Mouse (Mus musculus) frontal cortex, postnatal 36 days (tissue): ENCODE results near the gene Wipf3.

Experiments
- DNase-seq, 2 experiments: peaks; one replicate each; pipeline ENCODE4 v3.0.0; 2022; ENCODE audit warnings: low spot score in 2 of 2

The Wipf3 gene

DNA sequence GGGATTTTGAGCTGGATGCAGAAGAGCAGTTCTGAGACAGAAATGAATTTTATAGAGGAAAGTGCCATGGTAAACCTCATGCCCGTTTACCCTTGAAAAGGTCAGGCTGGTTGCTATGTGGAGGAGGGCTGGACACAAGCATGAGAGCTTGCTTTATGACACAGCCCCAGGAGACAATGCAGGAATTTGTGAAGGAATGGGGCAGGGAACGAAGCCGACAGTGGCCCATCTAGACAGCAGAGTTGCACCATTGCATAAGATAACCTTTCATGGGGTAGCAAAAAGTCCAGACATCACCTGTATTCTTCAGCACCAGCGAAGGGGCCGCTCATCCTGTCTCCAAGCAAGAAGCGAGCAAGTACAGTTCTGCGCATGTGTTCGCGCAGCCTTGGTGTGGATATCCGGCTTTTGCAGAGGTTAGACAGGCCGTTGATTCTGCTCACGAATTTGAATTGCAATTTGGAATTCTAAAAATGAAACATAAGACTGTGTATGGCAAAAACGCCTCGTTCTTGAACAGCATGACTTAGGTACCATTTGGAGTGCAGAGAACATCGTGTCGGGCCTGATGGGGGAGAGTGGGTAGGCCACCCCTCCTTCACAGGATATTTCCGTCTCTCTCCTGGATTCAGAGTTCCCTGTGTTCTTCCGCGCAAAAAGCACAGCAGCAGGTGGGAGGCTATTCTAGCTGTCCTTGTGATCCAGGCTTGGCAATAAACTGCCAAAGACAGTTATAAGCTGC is 46.7 kb downstream of the Wipf3 start:
- DNase-seq: peak; percentile 74 to 75

DNA sequence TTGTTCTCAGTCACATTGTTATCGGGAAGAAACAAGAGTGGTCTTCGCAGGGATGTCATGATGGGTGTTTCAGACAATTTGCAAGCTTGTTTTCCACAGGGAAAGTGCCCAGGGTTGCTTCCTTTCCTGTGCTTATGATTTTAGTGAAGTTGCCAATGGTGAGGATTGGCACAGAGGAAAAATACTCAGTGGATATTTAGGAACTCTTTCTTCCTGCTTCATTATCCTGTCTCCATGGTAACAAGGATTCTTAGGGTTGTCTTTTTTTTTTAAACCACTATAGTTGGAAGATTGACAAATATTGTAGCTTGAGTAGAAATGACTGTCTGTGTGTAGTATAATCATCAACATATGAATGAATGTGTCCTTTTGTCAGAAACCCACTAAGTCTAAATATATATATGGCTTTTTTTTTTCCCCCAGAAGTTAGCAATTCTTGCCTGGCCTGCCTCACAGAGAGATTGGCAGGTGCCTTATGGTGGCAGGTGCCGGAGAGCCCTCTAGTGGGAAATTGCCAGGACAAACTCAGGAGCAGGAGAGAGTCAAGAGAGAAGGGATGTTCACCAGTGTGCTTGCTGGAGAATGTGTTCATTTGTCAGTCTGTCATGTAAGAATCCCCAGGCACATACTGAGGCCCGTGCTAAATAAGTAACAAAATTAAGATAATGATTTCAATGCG is 49.4 kb downstream of the Wipf3 start:
- no peak for DNase-seq

DNA sequence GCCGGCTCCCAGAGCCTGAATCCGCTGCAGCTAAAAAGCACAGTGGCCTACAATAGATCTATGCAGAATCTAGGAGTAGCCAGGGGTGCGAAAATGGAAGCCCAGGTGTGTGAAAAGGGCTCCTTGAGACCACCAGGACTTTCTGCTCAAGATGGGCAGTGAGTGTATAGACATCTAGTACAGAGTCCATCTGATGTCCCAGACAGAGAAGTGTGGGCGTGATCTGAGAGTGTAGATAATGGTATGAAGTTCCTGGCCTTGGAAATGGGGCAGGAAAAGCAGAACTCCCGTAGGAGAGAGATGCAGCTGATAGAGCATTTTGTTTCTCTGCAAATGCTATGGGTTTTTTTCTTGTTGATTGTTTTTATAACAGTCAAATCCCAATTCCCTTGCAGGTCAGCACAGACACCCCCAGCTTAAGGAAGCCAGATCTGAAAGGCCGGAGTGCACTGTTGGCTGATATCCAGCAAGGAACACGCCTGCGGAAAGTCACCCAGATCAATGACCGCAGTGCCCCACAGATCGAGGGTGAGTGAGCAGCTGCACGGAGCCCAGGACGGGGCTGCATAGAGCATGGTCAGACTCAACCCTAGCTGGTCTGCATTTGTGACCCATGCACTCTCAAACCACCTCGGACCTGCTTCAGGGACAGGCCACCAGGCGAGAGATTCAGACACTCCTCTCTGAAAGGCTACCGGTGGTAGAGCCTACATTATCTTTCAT is 52.1 kb downstream of the Wipf3 start:
- DNase-seq: no peak

DNA sequence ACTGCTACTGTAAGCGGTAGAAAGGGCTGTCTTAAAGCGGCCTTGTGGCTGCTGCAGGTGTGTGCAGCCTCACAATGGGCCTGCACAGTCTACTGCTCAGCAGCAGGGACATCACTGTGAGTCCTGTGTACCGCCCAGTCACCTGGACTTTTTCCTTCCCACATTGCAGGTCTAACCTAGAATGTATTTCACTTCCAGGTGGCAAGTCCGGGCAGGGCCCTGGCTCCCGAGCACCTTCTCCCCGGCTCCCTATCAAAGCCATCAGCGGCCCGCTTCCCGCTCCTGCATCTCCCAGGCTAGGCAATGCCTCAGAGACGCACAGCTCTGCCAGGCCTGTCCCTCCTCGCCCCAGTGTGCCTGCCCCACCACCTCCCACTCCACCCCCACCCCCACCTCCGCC is 55.6 kb downstream of the Wipf3 start:
- no peak for DNase-seq

DNA sequence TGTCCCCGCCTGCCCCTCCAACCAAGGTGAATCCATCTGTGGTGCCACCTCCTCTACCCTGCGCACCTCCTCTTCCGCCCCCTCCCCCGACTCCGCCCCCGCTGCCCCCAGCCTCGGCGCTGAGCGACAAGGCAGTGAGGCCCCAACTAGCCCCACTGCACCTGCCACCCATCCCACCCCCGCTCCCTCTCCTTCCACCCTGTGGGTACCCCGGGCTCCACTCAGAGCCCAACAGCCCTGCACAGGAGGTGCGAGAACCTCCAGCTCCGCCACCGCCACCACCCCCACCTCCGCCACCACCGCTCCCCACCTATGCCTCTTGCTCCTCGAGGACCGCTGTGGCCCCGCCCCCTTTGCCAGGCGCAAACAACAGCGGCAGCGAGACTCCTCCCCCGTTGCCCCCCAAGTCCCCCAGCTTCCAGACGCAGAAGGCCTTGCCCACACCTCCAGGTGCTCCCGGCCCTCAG is 56.1 kb downstream of the Wipf3 start:
- no peak for DNase-seq

DNA sequence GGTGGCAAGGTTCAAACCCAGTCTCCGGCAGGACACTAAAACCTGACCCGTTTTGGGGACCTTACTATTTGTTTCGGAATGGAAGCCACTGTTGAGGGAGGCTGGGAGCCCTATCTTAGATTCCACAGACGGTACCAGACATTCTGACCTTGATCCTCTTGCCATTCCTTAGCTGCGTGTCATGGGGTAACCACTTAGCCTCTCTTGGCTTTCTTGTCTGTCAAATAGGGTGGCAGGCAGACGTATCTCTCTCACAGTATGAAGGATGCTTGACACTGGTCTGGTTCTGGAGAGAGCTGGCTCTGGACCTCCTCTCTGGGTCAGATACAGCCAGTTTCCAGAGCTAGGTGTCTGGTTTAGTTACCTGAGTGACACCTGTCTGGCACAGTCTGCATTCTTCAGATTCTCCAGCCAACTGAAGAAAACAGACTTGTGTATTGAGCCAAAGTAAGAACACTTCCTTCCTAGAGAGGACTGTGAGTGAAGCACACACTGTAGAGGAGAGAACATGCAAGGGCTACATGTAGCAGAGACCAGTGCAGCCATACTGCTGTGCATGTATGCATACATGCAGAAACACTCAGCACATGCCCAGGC is 56.7 kb downstream of the Wipf3 start:
- no peak for DNase-seq

DNA sequence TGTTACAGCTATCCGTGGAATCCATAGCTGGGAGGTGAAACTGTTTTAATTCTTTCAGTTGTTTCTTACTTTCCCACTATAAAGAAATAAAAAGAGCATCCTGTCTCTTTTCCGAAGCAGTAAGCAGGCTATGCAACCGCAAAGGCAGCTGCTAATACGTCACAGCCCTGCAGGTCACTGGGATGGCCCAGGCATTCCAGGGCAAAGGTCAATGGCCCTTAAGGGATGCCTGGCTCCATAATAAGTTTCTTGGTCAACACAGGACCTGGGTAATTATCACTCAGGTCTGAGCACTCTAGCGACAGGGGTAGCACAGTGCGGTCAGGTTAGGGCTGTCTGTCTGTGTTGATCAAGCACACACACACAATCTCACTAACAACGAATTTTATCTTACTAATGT is 61.7 kb downstream of the Wipf3 start:
- DNase-seq: no peak

DNA sequence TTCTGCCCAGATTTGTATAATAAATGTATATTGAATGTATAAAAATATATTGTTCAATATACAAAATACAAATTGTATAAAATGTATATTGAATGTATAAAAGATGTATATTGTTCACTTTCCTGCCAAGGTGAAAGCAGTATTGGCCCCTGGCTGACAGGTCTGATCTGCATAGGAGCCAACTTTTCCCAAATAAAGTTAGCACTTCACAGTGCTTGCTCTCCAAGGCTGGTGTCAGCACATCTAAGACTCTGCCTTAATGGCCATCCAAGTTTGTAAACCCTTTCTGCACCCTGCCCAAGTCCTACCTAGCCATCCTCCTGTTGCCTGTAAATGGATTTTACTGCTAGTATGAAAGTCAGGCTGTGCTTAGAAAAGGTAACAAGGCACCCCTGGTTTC is 64.7 kb downstream of the Wipf3 start:
- no peak for DNase-seq

DNA sequence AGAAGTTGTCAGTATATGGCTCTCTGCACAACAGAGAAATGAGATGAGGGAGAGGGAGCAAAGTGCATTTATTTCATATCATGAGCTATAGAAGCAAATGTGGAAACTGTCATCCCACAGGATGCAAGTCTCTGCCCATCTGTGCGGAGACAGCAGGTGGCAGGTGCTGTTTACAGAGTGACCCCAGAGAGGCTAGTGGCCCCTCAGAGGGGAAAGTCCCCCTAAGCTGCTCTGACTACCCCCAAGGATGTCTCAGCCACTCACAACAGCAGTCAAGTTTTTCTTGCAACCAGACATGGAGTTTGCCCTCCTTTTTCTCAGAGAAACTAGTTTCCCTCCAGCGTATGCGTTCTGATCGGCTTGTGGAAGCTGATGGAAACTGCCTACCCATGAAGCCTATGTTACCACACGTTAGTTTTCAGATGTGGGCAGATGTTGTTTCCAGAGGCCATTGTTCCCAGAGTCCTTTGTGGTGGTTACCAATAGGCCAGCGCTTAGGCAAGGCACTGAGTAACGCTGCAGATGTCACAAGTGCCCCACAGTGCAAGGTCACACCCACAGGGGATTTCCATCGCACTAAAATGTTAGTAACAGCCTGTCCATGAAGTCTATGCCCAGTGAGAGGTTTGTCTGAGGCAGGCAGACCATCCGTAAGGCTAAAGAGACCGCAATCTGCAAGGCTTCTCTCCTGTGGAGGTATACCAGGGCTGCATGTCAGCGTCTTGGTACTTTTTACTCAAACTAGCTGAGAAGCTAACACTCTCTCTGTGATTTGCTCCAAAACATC is 65.4 kb downstream of the Wipf3 start:
- no peak for DNase-seq

DNA sequence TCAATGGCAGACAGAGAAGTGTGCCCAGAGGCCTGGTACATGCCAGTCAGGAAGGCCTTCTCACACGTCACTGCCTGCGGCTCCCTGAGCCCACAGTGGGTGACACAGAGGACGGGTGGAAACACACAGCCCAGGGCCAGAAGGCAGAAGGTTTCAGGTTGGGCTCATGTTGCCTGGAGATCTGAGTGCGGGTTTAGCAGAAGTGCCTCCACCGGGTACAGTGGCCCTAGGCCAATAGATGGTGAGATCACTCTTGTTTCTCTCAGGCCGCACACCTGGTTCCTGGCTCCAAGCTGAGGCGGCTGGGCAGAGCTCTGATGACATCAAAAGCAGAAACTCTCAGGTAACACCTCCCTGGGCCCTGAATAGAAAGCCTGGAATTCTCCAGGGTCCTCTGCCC is 66.8 kb downstream of the Wipf3 start:
- DNase-seq: no peak

DNA sequence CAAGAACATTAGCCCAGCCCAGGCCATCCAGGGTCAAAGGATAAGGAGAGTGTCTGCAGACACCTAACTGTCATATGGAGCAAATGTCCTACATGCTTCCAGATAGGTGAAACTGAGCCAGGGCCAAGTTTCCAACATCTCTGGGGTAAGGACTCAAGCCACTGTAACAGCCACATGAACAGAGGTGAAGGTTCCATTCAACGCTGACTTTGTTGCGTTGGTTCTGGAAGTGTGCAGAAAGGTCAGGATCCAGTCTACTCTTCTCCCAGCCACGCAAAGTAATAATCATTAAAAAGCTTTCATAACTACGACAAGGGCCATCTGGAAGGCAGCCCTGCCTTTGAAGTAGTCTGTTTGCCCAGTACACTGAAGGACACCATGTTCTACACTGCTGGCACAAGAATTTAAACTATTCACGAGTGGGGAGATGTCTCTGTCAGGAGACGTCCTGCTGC is 73.3 kb downstream of the Wipf3 start:
- DNase-seq: no peak

DNA sequence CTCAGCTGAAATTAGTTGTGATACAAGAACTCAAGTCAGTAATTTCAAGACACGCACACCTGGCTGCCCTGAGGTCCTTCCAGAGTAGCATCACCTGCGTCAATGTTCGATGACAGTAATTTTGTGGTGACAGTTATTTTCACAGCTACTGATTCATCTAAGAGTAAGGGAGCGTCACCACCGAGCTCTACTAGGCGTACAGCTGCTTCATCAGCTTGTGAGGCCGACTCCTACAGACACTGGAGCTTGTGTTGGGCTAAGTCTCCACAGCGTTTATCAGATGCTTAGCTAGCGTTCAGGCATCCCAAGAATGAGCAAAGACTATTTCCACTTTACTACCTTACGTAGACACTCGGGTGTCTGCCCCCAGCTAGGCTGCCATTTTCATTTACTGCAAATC is 76.9 kb downstream of the Wipf3 start:
- no peak for DNase-seq

DNA sequence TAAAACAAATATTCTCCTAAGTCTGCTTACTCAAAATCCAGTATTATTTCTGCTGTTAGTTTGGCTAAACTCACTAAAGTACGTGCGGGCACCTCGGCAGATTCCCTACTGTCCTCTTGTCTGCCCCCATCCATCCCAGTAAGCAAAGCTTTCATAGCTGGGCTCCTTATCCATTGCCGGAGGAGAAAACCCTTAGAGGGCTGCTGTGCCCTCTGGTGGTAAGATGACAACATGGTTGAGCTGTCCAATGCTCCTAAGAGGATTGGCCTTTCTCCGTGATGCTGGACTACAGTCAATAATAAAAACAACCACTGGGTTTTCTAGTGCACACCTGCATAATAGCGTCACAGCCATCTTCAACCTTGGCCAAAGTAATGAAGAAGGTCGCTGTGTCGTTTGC is 77.6 kb downstream of the Wipf3 start:
- DNase-seq: peak; percentile 44 to 65

DNA sequence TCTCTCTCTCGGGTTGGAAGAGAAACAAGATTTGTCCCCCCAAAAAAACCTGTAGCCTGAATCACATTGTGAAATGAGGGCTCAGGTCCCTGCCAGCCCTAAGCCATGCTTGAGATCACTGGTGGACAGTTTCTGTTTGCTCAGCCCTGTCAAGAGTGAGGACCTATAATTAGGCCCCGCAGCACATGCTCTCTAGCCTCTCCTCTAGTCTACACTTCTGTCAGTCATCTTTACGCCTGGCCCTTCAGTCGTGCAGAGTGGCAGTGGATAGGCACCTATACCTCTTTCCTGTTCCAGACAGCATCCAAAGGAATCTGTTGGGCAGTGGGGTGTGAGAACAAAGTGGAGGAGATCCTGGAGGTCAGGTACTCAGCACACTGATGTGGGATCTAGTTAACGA is 78.4 kb downstream of the Wipf3 start:
- DNase-seq: no peak

DNA sequence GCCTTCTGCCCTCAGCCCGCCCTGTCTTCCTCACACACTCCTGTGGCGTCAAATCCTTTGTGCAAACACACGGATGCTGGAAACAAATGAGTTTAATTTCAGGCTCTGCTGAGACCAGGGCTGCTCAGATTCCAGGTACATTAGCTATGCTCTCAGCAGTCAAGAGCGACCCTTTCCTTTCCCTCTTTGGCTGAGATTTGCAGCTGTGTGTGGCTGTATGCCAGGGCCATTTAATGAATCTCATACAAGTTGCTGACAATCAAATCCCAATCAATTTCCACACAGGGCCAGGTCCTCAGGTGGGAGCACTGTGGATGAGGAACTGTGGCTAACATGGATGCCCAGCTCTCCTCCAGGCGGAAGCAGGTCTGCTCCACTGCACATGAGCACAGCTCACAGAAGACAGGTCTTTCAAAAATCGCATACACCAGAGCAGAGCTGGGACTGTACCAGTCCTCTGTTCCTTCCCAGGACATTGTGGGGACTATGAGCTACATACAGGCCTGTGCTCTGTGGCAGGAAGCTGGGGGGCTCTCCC is 78.9 kb downstream of the Wipf3 start:
- DNase-seq: no peak

DNA sequence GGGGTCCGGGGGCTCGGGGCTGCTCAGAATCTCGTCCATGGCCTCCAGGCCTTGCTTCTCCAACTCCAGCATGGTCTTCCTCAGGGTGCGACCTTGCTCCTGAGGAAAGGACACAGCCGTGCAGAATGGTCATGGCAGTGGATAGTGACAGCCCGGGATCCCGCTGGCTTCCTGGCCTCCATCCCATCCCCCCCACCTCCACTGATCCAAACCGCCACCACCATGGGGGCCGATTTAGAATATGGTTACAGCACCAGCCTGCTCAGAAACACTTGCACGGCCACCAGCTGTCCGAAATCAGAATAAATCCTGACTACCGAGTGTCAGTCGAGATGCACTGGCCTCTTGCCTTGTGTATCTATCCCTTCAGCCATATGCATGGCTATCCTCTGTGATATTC is 79.9 kb downstream of the Wipf3 start:
- DNase-seq: no peak

DNA sequence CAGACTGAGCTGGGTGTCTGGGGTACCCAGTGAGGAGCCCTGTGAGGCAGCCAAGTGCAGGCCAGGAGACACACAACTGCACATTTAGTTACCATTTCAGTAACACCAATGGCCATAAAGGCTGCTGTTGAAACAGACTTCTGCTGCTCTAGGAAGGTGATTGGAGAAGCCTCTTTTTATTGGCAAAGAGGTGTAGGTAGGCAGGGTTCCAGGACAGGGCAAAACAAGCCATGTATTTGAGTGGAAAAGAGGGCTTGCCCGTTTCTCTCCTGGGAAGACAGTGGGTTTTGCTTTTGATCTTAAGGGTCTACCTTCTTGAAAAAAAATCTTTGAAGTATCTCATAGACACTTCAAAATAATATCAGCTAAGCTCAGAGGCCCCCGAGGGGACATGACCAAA is 82.9 kb downstream of the Wipf3 start:
- no peak for DNase-seq

DNA sequence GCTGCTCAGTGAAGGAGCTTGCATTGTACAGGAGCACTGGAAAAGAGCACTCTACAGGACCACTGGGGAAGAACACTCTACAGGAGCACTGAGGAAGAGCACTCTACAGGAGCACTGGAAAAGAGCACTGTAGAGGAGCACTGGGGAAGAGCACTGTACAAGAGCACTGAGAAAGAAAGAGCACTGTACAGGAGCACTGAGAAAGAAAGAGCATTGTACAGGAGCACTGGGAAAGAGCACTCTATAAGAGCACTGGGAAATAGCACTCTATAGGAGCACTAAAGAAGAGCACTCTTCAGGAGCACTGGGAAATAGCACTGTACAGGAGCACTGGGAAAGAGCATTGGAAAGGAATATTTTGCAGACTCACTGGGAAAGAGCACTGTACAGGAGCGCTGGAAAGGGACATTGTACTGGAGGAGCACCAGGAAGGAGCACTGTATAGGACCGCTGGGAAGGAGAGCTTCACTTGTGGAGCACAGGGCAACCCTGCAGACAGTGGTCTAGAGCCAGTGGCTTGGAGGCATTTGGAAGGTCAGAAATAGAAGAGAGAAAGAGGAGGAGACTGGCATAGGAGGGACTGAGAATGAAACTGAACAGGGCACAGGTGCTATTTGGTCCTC is 87.2 kb downstream of the Wipf3 start:
- DNase-seq: no peak

DNA sequence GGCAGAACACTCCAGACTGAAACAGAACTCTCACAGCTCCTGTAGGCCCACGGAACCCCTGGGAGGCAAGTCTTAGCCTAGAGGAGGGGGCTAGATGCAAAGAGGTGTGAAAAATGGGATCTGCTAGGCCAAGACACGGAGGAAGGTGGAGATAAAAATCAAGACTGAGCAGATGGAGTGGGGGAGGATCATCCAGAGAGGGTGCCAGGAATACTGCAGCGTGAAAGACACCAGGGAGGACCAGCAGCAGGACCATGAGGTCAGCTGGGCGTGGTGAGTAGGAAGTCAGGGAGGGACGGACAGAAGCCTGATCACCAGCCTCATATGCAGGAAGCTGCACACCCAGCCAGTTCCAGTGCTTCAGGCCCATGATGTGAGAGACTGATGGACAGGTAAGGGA is 89.4 kb downstream of the Wipf3 start:
- no peak for DNase-seq

DNA sequence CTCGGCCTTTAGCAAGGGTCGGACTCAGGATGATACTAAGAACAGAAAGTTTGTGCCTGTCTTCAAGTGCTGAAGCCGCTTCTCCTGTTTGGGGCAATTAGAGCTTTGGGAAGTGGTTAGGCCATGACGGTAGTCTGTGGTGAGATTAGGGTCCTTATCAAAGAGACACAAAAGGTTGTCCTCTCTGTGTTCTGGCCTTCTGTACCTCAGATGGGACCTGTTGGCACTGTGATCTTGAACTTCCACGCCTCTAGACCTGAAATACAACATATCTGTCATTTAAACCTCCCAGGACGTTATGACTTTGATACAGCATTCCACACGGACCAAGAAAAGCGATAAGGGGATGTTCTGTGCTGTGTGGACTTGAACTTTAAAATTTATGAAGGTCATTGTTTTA is 99.3 kb downstream of the Wipf3 start:
- DNase-seq: no peak

DNA sequence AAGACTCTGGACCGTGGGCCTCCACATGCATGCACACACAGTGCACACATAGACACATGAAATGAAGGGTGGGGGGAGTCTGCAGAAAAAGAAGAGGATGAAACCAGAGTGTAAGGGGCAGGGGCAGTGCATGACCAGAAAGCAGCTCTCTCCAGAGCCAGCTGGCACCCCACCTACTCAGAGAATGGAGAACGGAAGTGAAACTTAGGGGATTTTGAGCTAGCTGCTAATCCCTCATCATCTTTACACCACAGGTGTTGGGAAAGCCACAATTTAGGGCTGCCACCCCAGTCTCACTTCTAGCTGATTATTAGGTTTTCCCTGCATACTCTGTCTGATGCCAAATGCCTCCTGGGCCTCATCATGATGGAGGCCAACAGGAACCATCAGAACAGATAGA is 100.8 kb downstream of the Wipf3 start:
- no peak for DNase-seq
